Mouse (Mus musculus): Measurements from ENCODE around the gene Csrnp1. TPM values are rescaled to one million over a fixed set of nuclear protein-coding genes. Genes with fewer than 3 reads are reported as not detected.

The Csrnp1 gene
- polyA plus RNA-seq, 1 experiment from 2014 or later = 9.6 TPM

- 76% methylated on average over 5 of the region's 5 CpGs for WGBS
- H3K27me3 ChIP-seq (ENCODE audit: control insufficient read depth, insufficient read depth, low read depth, low read length) = no peaks in the 10 kb centered on the region
- no peaks in the 10 kb centered on the region for H3K9me3 ChIP-seq (ENCODE audit: control insufficient read depth, low read length)
- H3K9ac ChIP-seq (ENCODE audit: low read length) = no peak overlapping the region
- H3K4me2 ChIP-seq (ENCODE audit: low read depth, low read length) = no peak overlapping the region
- peaks cover 50% of the 10 kb centered on the region for H3K4me1 ChIP-seq (replicated peaks; ENCODE audit: control insufficient read depth, insufficient read depth, low read length)
- H3K36me3 ChIP-seq (ENCODE audit: control insufficient read depth, insufficient read depth, low read length) = peaks cover 30% of the 10 kb centered on the region
- no peak for ATAC-seq (ENCODE audit: low read depth)
- no peak overlapping the region for H3K4me3 ChIP-seq (ENCODE audit: low read length)
- H3K27ac ChIP-seq (ENCODE audit: low read length) = no peak overlapping the region
These were observed 9.8 kb downstream of the Csrnp1 start for GRCm38 (mm10) chr9:119974609-119975008.

GRCm38 (mm10) chr9:119973869-119974520, 10.5 kb downstream of the Csrnp1 start:
- no peak overlapping the region for H3K4me2 ChIP-seq (ENCODE audit: low read depth, low read length)
- H3K27ac ChIP-seq (ENCODE audit: low read length) = no peak overlapping the region
- 91% methylated on average over 27 of the region's 27 CpGs for WGBS
- H3K36me3 ChIP-seq (ENCODE audit: control insufficient read depth, insufficient read depth, low read length) = peaks cover 30% of the 10 kb centered on the region
- H3K4me3 ChIP-seq (ENCODE audit: low read length) = no peak overlapping the region
- no peaks in the 10 kb centered on the region for H3K27me3 ChIP-seq (ENCODE audit: control insufficient read depth, insufficient read depth, low read depth, low read length)
- no peak overlapping the region for H3K9ac ChIP-seq (ENCODE audit: low read length)
- H3K9me3 ChIP-seq (ENCODE audit: control insufficient read depth, low read length) = no peaks in the 10 kb centered on the region
- peaks cover 44% of the 10 kb centered on the region for H3K4me1 ChIP-seq (replicated peaks; ENCODE audit: control insufficient read depth, insufficient read depth, low read length)
- ATAC-seq (ENCODE audit: low read depth) = no peak

DNA sequence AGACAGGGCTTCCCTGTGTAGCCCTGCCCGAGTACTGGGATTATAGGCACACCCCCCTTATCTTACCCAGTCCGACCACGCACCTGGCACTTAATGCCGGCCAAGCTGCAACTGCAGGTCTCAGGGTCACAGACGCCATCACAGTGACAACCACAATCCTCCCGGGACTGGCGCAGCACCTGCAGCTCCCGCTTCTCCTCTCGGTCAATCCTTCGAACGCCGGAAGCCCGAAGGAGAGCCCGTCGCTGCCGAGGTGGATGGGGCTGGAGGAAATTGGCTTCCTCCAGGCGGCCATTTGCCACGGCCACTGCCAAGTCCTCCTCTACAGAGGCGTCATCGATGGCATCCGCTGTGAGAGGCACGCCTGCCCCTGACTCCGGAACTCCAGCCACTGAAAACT, 11.2 kb downstream of the Csrnp1 start:
- Histone ChIP-seq H3K4me1 (replicated peaks; ENCODE audit: control insufficient read depth, insufficient read depth, low read length) (peaks cover 37% of the 10 kb centered on the region), H3K27ac (ENCODE audit: low read length) (no peak overlapping the region), H3K27me3 (ENCODE audit: control insufficient read depth, insufficient read depth, low read depth, low read length) (no peaks in the 10 kb centered on the region), H3K9me3 (ENCODE audit: control insufficient read depth, low read length) (no peaks in the 10 kb centered on the region), H3K4me3 (ENCODE audit: low read length) (no peak overlapping the region), H3K9ac (ENCODE audit: low read length) (no peak overlapping the region), H3K36me3 (ENCODE audit: control insufficient read depth, insufficient read depth, low read length) (peaks cover 30% of the 10 kb centered on the region), H3K4me2 (ENCODE audit: low read depth, low read length) (no peak overlapping the region)
- WGBS = 86% methylated on average over 23 of the region's 23 CpGs
- ATAC-seq (ENCODE audit: low read depth) = no peak

- H3K4me2 ChIP-seq (ENCODE audit: low read depth, low read length) = no peak overlapping the region
- no peak for ATAC-seq (ENCODE audit: low read depth)
- H3K4me3 ChIP-seq (ENCODE audit: low read length) = no peak overlapping the region
- H3K27ac ChIP-seq (ENCODE audit: low read length) = no peak overlapping the region
- no peaks in the 10 kb centered on the region for H3K27me3 ChIP-seq (ENCODE audit: control insufficient read depth, insufficient read depth, low read depth, low read length)
- H3K36me3 ChIP-seq (ENCODE audit: control insufficient read depth, insufficient read depth, low read length) = peaks cover 30% of the 10 kb centered on the region
- peaks cover 30% of the 10 kb centered on the region for H3K4me1 ChIP-seq (replicated peaks; ENCODE audit: control insufficient read depth, insufficient read depth, low read length)
- no peaks in the 10 kb centered on the region for H3K9me3 ChIP-seq (ENCODE audit: control insufficient read depth, low read length)
- no peak overlapping the region for H3K9ac ChIP-seq (ENCODE audit: low read length)
- 78% methylated on average over 12 of the region's 12 CpGs for whole genome bisulfite sequencing
These were observed 11.9 kb downstream of the Csrnp1 start for GRCm38 (mm10) chr9:119972582-119972981.

- H3K36me3 ChIP-seq (ENCODE audit: control insufficient read depth, insufficient read depth, low read length) = peaks cover 30% of the 10 kb centered on the region
- peaks cover 26% of the 10 kb centered on the region for H3K4me1 ChIP-seq (replicated peaks; ENCODE audit: control insufficient read depth, insufficient read depth, low read length)
- no peak overlapping the region for H3K27ac ChIP-seq (ENCODE audit: low read length)
- H3K27me3 ChIP-seq (ENCODE audit: control insufficient read depth, insufficient read depth, low read depth, low read length) = no peaks in the 10 kb centered on the region
- no peak overlapping the region for H3K4me3 ChIP-seq (ENCODE audit: low read length)
- no peaks in the 10 kb centered on the region for H3K9me3 ChIP-seq (ENCODE audit: control insufficient read depth, low read length)
- no peak overlapping the region for H3K4me2 ChIP-seq (ENCODE audit: low read depth, low read length)
- WGBS = 92% methylated on average over 10 of the region's 10 CpGs
- ATAC-seq (ENCODE audit: low read depth) = no peak
- H3K9ac ChIP-seq (ENCODE audit: low read length) = no peak overlapping the region
These were observed 12.3 kb downstream of the Csrnp1 start for GRCm38 (mm10) chr9:119972166-119972565.

DNA sequence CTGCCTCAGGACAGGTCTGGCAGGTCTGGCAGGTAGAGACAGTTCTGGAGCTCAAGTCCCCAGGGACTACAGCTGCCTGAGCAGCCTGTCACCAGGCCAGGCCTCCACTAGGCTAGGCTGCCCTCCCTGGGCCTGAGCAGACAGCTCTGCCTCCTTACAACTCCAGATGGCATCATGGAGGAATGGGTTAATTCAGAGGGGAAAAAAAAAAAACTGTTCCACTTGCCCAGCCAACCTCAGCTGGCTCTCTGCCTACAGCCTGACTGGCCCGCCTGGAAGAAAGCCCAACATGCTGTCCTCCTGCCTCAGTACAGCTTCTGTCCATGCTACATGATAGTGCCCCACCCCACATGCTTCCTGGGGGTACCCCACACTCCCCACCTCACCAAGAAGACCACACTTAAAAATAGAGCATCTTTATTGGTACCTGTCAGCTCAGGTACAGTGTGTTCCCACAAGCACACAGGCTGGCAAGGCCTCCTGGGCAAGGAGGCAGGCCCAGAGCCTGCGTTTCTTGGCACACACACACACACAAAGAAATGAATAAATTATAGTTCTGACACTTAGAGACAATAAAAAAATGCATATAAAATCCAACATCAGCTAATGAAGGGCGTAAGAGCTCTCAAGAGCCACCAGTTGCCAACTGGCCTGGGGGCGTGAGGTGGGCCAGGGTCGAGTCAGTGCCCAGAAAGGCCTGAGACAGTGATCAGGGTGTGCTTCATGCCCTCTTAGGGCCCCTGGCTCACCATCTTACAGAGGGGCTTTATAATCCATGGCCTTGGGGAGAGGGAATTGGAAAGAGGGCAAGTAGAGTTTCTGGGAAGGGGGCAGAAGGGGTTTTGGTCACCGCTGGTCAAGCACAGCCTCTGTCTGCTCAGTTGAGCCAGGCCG, 13.4 kb downstream of the Csrnp1 start:
- peak; percentile 24; the same call in 1 of the 2 replicates for ATAC-seq (ENCODE audit: low read depth)
- H3K4me2 ChIP-seq (ENCODE audit: low read depth, low read length) = no peak overlapping the region
- H3K27me3 ChIP-seq (ENCODE audit: control insufficient read depth, insufficient read depth, low read depth, low read length) = no peaks in the 10 kb centered on the region
- H3K9ac ChIP-seq (ENCODE audit: low read length) = peak overlapping the region; percentile 30; the same call in 1 of the 2 replicates
- H3K27ac ChIP-seq (ENCODE audit: low read length) = 0 out of 2 replicates have a peak overlapping the region, but pooled peaks have one; percentile 12
- peaks cover 30% of the 10 kb centered on the region for H3K36me3 ChIP-seq (ENCODE audit: control insufficient read depth, insufficient read depth, low read length)
- no peaks in the 10 kb centered on the region for H3K9me3 ChIP-seq (ENCODE audit: control insufficient read depth, low read length)
- WGBS = 63% methylated on average over 7 of the region's 7 CpGs
- H3K4me3 ChIP-seq (ENCODE audit: low read length) = no peak overlapping the region
- peaks cover 17% of the 10 kb centered on the region for H3K4me1 ChIP-seq (replicated peaks; ENCODE audit: control insufficient read depth, insufficient read depth, low read length)

DNA sequence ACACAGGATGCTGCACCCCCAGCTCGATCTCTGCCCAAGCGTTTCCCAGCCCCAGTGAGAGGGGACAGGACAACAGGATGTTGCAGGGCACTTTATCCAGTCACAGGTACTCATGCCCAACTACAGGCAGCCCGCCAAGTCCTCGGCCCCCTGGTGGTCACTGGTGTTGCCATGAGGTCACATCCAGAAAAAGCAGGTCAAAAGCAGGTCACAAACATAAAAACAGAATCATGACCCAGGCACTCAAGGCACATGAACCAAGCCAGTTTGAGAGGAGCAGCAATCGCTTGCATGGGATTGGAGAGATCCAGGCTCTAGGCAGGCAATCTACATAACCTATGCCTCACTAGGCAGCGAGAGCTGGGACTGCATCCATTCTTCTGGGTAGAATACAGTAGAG, 14.2 kb downstream of the Csrnp1 start:
- no peak for ATAC-seq (ENCODE audit: low read depth)
- no peak overlapping the region for H3K4me3 ChIP-seq (ENCODE audit: low read length)
- no peak overlapping the region for H3K4me2 ChIP-seq (ENCODE audit: low read depth, low read length)
- H3K36me3 ChIP-seq (ENCODE audit: control insufficient read depth, insufficient read depth, low read length) = peaks cover 29% of the 10 kb centered on the region
- H3K9ac ChIP-seq (ENCODE audit: low read length) = 0 out of 2 replicates have a peak overlapping the region, but pooled peaks have one; percentile 30
- H3K27ac ChIP-seq (ENCODE audit: low read length) = peak overlapping the region; percentile 12; the same call in 1 of the 2 replicates
- no peaks in the 10 kb centered on the region for H3K9me3 ChIP-seq (ENCODE audit: control insufficient read depth, low read length)
- H3K4me1 ChIP-seq (replicated peaks; ENCODE audit: control insufficient read depth, insufficient read depth, low read length) = peaks cover 17% of the 10 kb centered on the region
- H3K27me3 ChIP-seq (ENCODE audit: control insufficient read depth, insufficient read depth, low read depth, low read length) = no peaks in the 10 kb centered on the region
- WGBS = 38% methylated on average over 6 of the region's 6 CpGs

DNA sequence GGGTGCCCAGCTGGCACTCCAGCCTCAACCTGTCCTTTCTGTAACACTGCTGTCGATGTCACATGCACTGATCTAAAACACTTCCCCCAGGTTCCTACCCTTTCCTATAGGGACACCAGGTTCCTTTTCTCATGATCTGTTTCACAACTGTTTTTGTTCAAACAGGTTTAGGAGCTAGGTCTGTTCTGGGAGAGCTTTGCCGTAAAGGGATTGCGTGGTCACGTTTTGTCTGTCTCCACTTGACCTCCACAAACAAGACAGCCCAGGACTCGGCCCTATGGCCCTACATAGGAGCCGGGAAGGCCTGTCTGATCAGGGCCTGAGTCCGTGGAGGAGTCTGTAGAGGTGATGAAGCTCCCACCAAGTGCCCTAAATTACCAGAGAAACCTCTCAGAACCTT, 14.6 kb downstream of the Csrnp1 start:
- H3K36me3 ChIP-seq (ENCODE audit: control insufficient read depth, insufficient read depth, low read length) = peaks cover 25% of the 10 kb centered on the region
- H3K4me1 ChIP-seq (replicated peaks; ENCODE audit: control insufficient read depth, insufficient read depth, low read length) = peaks cover 17% of the 10 kb centered on the region
- no peaks in the 10 kb centered on the region for H3K9me3 ChIP-seq (ENCODE audit: control insufficient read depth, low read length)
- 73% methylated on average over 7 of the region's 7 CpGs for WGBS
- ATAC-seq (ENCODE audit: low read depth) = no peak
- no peak overlapping the region for H3K4me3 ChIP-seq (ENCODE audit: low read length)
- no peak overlapping the region for H3K4me2 ChIP-seq (ENCODE audit: low read depth, low read length)
- H3K27me3 ChIP-seq (ENCODE audit: control insufficient read depth, insufficient read depth, low read depth, low read length) = no peaks in the 10 kb centered on the region
- no peak overlapping the region for H3K27ac ChIP-seq (ENCODE audit: low read length)
- H3K9ac ChIP-seq (ENCODE audit: low read length) = no peak overlapping the region

DNA sequence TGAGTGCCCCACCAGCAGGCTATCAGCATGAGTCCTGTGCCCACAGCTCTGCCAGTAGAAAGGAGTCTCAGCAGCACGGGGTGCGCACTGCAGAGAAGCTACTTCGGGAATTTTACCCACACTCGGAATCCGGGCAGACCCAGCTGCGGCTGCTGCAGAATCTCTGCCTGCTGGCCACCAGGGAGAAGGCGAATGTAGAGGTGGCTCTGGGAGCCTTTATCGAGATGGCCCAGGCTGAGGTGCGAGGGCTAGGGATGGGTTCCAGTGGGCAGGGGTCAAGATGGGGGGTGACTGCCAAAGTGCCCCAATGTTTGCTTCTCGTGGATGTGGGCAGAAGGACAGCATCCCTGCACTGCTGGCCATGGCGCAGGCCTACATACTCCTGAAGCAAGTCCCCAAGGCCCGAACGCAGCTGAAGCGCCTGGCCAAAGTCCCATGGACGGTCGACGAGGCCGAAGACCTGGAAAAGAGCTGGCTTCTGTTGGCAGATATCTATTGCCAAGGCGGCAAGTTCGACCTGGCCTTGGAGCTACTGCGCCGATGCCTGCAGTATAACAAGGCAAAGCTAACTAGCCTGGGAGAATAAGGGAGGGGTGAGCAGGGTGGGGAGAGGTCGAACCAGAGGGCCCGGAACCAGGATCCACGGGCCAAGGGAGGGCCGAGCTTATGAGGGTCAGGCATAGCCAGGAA, 18.1 kb downstream of the Csrnp1 start:
- Histone ChIP-seq H3K4me2 (ENCODE audit: low read depth, low read length) (no peak overlapping the region), H3K9me3 (ENCODE audit: control insufficient read depth, low read length) (no peaks in the 10 kb centered on the region), H3K4me1 (replicated peaks; ENCODE audit: control insufficient read depth, insufficient read depth, low read length) (peaks cover 29% of the 10 kb centered on the region), H3K4me3 (ENCODE audit: low read length) (no peak overlapping the region), H3K9ac (ENCODE audit: low read length) (no peak overlapping the region), H3K27ac (ENCODE audit: low read length) (no peak overlapping the region), H3K36me3 (ENCODE audit: control insufficient read depth, insufficient read depth, low read length) (no peaks in the 10 kb centered on the region), H3K27me3 (ENCODE audit: control insufficient read depth, insufficient read depth, low read depth, low read length) (no peaks in the 10 kb centered on the region)
- no peak for ATAC-seq (ENCODE audit: low read depth)
- WGBS = 85% methylated on average over 26 of the region's 26 CpGs
